ENCODE assay signal across 13 mouse cellular contexts in genomic region chr8:80826996-80827395, GRCm38 (mm10). TPM values are rescaled to one million over a fixed set of nuclear protein-coding genes. Genes with fewer than 3 reads are reported as not detected.
DNase-seq lines count a peak whose midpoint lies in the region; ATAC-seq and TF ChIP-seq lines count a peak whose summit lies in the region.
"Had no signal": no experiment of that assay in that cellular context is flagged by ENCODE, and none has a peak within 500 bp of the region (broad histone marks: within the 10 kb centered on the region; RNA-seq: fewer than 3 reads in every experiment).

No protein-coding gene starts in this region.

- H3K4me1 ChIP-seq in hindbrain, postnatal 0 days (ENCODE audit: insufficient read depth, low read length), result peaks cover 16% of the 10 kb centered on the region
- H3K4me1 ChIP-seq in hindbrain, embryonic 12.5 days, result peaks cover 26% of the 10 kb centered on the region
- H3K4me1 ChIP-seq in kidney, embryonic 14.5 days (ENCODE audit: control insufficient read depth, insufficient read depth, low read length), result peaks cover 50% of the 10 kb centered on the region

- H3K36me3 ChIP-seq in hindbrain, postnatal 0 days (ENCODE audit: insufficient read depth, low read length), result no peaks in the 10 kb centered on the region
- H3K36me3 ChIP-seq in hindbrain, embryonic 12.5 days, result no peaks in the 10 kb centered on the region
- H3K36me3 ChIP-seq in kidney, embryonic 14.5 days (ENCODE audit: control insufficient read depth, insufficient read depth, low read length), result no peaks in the 10 kb centered on the region
- H3K36me3 ChIP-seq: midbrain, embryonic 10.5 days; neural tube, embryonic 15.5 days had no signal

- H3K27me3 ChIP-seq in hindbrain, postnatal 0 days (ENCODE audit: insufficient read depth, low read length), result no peaks in the 10 kb centered on the region
- H3K27me3 ChIP-seq in hindbrain, embryonic 12.5 days, result no peaks in the 10 kb centered on the region
- H3K27me3 ChIP-seq in kidney, embryonic 14.5 days (ENCODE audit: control insufficient read depth, insufficient read depth, low read length), result no peaks in the 10 kb centered on the region
- H3K27me3 ChIP-seq: neural tube, embryonic 15.5 days had no signal

- no peak overlapping the region for H3K4me3 ChIP-seq in hindbrain, postnatal 0 days (ENCODE audit: low read length)
- no peak overlapping the region for H3K4me3 ChIP-seq in hindbrain, embryonic 12.5 days
- H3K4me3 ChIP-seq in kidney, embryonic 14.5 days (ENCODE audit: low read length), result no peak overlapping the region
- H3K4me3 ChIP-seq: midbrain, embryonic 10.5 days; neural tube, embryonic 15.5 days had no signal

- no peak overlapping the region for H3K9ac ChIP-seq in hindbrain, postnatal 0 days (replicated peaks; ENCODE audit: low read length)
- no peak overlapping the region for H3K9ac ChIP-seq in hindbrain, embryonic 12.5 days
- no peak overlapping the region for H3K9ac ChIP-seq in kidney, embryonic 14.5 days (ENCODE audit: low read depth, low read length)
- H3K9ac ChIP-seq: liver, embryonic 14.5 days; neural tube, embryonic 15.5 days had no signal

- no peak for TF ChIP-seq CTCF in hindbrain, postnatal 0 days (IDR thresholded peaks at IDR 0.05; ENCODE audit: low read depth)

- H3K9me3 ChIP-seq in hindbrain, postnatal 0 days (ENCODE audit: low read length), result no peaks in the 10 kb centered on the region
- H3K9me3 ChIP-seq in hindbrain, embryonic 12.5 days (replicated peaks), result no peaks in the 10 kb centered on the region
- no peaks in the 10 kb centered on the region for H3K9me3 ChIP-seq in kidney, embryonic 14.5 days (ENCODE audit: control insufficient read depth, low read length)
- H3K9me3 ChIP-seq: midbrain, embryonic 10.5 days; neural tube, embryonic 15.5 days had no signal

- no peak for ATAC-seq in hindbrain, postnatal 0 days
- ATAC-seq in hindbrain, embryonic 12.5 days (ENCODE audit: low FRiP score), result no peak
- 0 out of 2 replicates have a peak, but pooled peaks have one; percentile 42 for ATAC-seq in cerebellum, adult (ENCODE audit: insufficient number of reproducible peaks, low FRiP score, low TSS enrichment)
- ATAC-seq in kidney, embryonic 14.5 days (ENCODE audit: low FRiP score, low TSS enrichment), result peak; percentile 30; the same call in 1 of the 2 replicates
- ATAC-seq: hindbrain, embryonic 16.5 days had no signal

- DNase-seq in hindbrain, postnatal 0 days (ENCODE audit: low spot score), result peak; percentile 43
- peak; percentile 56 for DNase-seq in adrenal gland, adult 8-10 months
- DNase-seq in layer of hippocampus, postnatal 25 days (ENCODE audit: extremely low spot score in 1 of 2, low spot score in 1 of 2), result no peak
- no peak for DNase-seq in embryo, embryonic 11 days
- DNase-seq: spleen, adult 18-20 months; thymus, postnatal 14 days had no signal

- H3K4me2 ChIP-seq in hindbrain, postnatal 0 days (ENCODE audit: low read depth, low read length), result no peak overlapping the region
- no peak overlapping the region for H3K4me2 ChIP-seq in hindbrain, embryonic 12.5 days (replicated peaks)
- H3K4me2 ChIP-seq in kidney, embryonic 14.5 days (replicated peaks; ENCODE audit: low read depth, low read length), result no peak overlapping the region
- H3K4me2 ChIP-seq: neural tube, embryonic 15.5 days had no signal

- H3K27ac ChIP-seq in hindbrain, postnatal 0 days, result peak overlapping the region; percentile 5; the same call in 1 of the 2 replicates
- no peak overlapping the region for H3K27ac ChIP-seq in hindbrain, embryonic 12.5 days
- no peak overlapping the region for H3K27ac ChIP-seq in kidney, embryonic 14.5 days (ENCODE audit: low read depth, low read length)
- H3K27ac ChIP-seq: liver, embryonic 14.5 days; midbrain, embryonic 10.5 days; neural tube, embryonic 15.5 days had no signal

- WGBS in hindbrain, postnatal 0 days, result 62% methylated on average over 7 of the region's 7 CpGs
- 90% methylated on average over 7 of the region's 7 CpGs for WGBS in hindbrain, embryonic 12.5 days
- 58% methylated on average over 7 of the region's 7 CpGs for whole genome bisulfite sequencing in kidney, embryonic 14.5 days

RNA-seq across cellular contexts. Expression of gene Gab1, which starts 53.3 kb away (rescaled TPM):
- total RNA-seq in hindbrain, postnatal 0 days (2014; rRNA removed), result 32.1 and 32.7 TPM in 2 replicates
- polyA plus RNA-seq in hindbrain, postnatal 0 days (2015; fragmentation: Nextera tagmentation; extraction: Ambion mirVana), result 14.0 TPM in 2 replicates
- polyA plus RNA-seq in hindbrain, embryonic 12.5 days (2016; fragmentation: Nextera tagmentation; extraction: Ambion mirVana), result 21.3 and 23.2 TPM in 2 replicates
- 10 to 100 TPM; 20.6 to 28.4 (median 22.0) TPM for total RNA-seq in adrenal gland, adult 8-10 months (2022)
- polyA plus RNA-seq in kidney, embryonic 14.5 days (2014; fragmentation: Nextera tagmentation; extraction: Ambion mirVana), result 13.1 and 26.5 TPM in 2 replicates
- 10 to 100 TPM; 20.0 to 23.0 TPM for total RNA-seq in layer of hippocampus, postnatal 25 days (2021)

Comparison
In these comparisons a context has a peak if more than half of its experiments do, and no peak if none do; other contexts are left out.
1. ATAC-seq: peak in cerebellum, adult (single experiment) and kidney, embryonic 14.5 days (single experiment); none in hindbrain, postnatal 0 days (single experiment) and hindbrain, embryonic 12.5 days (single experiment).
2. DNase-seq: peak in hindbrain, postnatal 0 days (single experiment) and adrenal gland, adult 8-10 months (single experiment); none in layer of hippocampus, postnatal 25 days (0 of 2) and embryo, embryonic 11 days (single experiment).